Mouse (Mus musculus) heart, postnatal 0 days (tissue): ENCODE measurements around the gene Dusp7.

Experiments used
- CTCF ChIP-seq: IDR thresholded peaks from 2 replicates; pipeline ENCODE4 v1.5.1; 2016; ENCODE audit warnings: antibody characterized with exemption, control low read depth, low read depth
- EP300 ChIP-seq: IDR thresholded peaks from 2 replicates; pipeline ENCODE4 v1.6.1; 2016; ENCODE audit warnings: antibody characterized with exemption, low read depth

GRCm38 (mm10) chr9:106413606-106414005, 45.2 kb downstream of the Dusp7 start:
- TF ChIP-seq CTCF (no peak), EP300 (no peak)
